Comparison of ENCODE assay signal across 21 mouse cellular contexts in genomic region chr17:27223821-27224220, GRCm38 (mm10). TPM values are rescaled to one million over a fixed set of nuclear protein-coding genes. Genes with fewer than 3 reads are reported as not detected.
DNase-seq lines count a peak whose midpoint lies in the region; TF ChIP-seq lines count a peak whose summit lies in the region.
"Had no signal": no experiment of that assay in that cellular context is flagged by ENCODE, and none has a peak within 500 bp of the region (broad histone marks: within the 10 kb centered on the region; RNA-seq: fewer than 3 reads in every experiment).

No protein-coding gene starts in this region.

- TF ChIP-seq CTCF in heart, adult 2 months (IDR thresholded peaks at IDR 0.05): no peak

- intact Hi-C loops in heart, adult 2 months (cut with DNase I): no loop called here

- no peak overlapping the region for H3K9ac ChIP-seq in heart, adult 2 months (ENCODE audit: low read depth, low read length)

- TF ChIP-seq EP300 in heart, adult 2 months (IDR thresholded peaks at IDR 0.05; ENCODE audit: insufficient read depth, low read depth, low read length): no peak

- no peaks in the 10 kb centered on the region for H3K4me1 ChIP-seq in heart, adult 2 months (ENCODE audit: control insufficient read depth, insufficient read depth, low read length)

- no peaks in the 10 kb centered on the region for H3K79me2 ChIP-seq in heart, adult 2 months (replicated peaks; ENCODE audit: control insufficient read depth, insufficient read depth, low read length)

- H3K36me3 ChIP-seq in heart, adult 2 months (ENCODE audit: control insufficient read depth, insufficient read depth, low read length): no peaks in the 10 kb centered on the region
- H3K36me3 ChIP-seq: G1E had no signal

- no peaks in the 10 kb centered on the region for H3K27me3 ChIP-seq in heart, adult 2 months (ENCODE audit: control insufficient read depth, insufficient read depth, low read length)

- no peak for TF ChIP-seq POLR2A in heart, adult 2 months (IDR thresholded peaks at IDR 0.05; ENCODE audit: insufficient read depth, low read depth, low read length)

- no peak overlapping the region for H3K27ac ChIP-seq in heart, adult 2 months

- H3K4me3 ChIP-seq in heart, adult 2 months: no peak overlapping the region

- 89% methylated on average over 6 of the region's 6 CpGs for WGBS in heart, adult 2 months

- DNase-seq in A20 (ENCODE audit: low read depth, low spot score): peak; percentile 24
- DNase-seq in retina, embryonic 14.5 days (ENCODE audit: low spot score): peak; percentile 51
- peak; percentile 63 for DNase-seq in retina, postnatal 1 day
- DNase-seq in urinary bladder, postnatal 4 days (ENCODE audit: low spot score in 2 of 2): no peak
- no peak for DNase-seq in cerebellum, postnatal 25 days
- no peak for DNase-seq in heart, adult 2 months
- DNase-seq: adrenal gland, adult 2 months; adrenal gland, adult 8-10 months; adrenal gland, postnatal 10 days; adrenal gland, postnatal 14 days; adrenal gland, postnatal 25 days; adrenal gland, postnatal 36 days; B cell, adult 2 months; cerebellum, adult 11 months; cerebellum, adult 11-12 months; cerebellum, adult 18-20 months; cerebellum, adult 2 months had no signal

RNA-seq across cellular contexts. Expression of gene Lemd2, which starts 19.6 kb away (rescaled TPM):
- total RNA-seq in heart, adult 2 months (2021): 10 to 100 TPM; 30.0 to 31.4 TPM
- polyA plus RNA-seq in heart, adult 2 months (2012; rRNA removed): 38.3 and 39.5 TPM in 2 replicates

RNA-seq across cellular contexts. Expression of gene Ip6k3, which starts 56.2 kb away (rescaled TPM):
- total RNA-seq in heart, adult 2 months (2021): 1 to 10 TPM; 4.1 to 5.6 TPM
- polyA plus RNA-seq in heart, adult 2 months (2012; rRNA removed): 8.2 and 10.1 TPM in 2 replicates
- total RNA-seq: MEL had no signal
- polyA plus RNA-seq: activated CD4-positive, CD25-positive, alpha-beta regulatory T cell, adult 4 months; CD4-positive, CD25-positive, alpha-beta regulatory T cell, adult 4 months; G1E had no signal

Comparison
In these comparisons a context has a peak if more than half of its experiments do, and no peak if none do; other contexts are left out.
1. DNase-seq: peak in A20 (single experiment), retina, embryonic 14.5 days (single experiment) and retina, postnatal 1 day (single experiment); none in urinary bladder, postnatal 4 days (0 of 2), cerebellum, postnatal 25 days (0 of 2) and heart, adult 2 months (0 of 2).